Mouse (Mus musculus) embryonic fibroblast, embryonic 13.5 days (primary cell): ENCODE results near the gene Calcr.

ENCODE experiments used
- CTCF ChIP-seq: IDR thresholded peaks from 2 replicates; pipeline ENCODE4 v1.5.1; 2011; ENCODE audit warnings: mild to moderate bottlenecking, control low read depth, low read length, moderate library complexity, borderline replicate concordance; ENCODE audit not compliant: insufficient read depth
- POLR2A ChIP-seq: IDR thresholded peaks from 2 replicates; pipeline ENCODE4 v1.6.1; 2011; ENCODE audit warnings: low read depth, mild to moderate bottlenecking, control low read depth, low read length, moderate library complexity

- TF ChIP-seq CTCF (no peak), POLR2A (no peak)
Observed at GRCm38 (mm10) chr6:3745546-3745945, 19.0 kb downstream of the Calcr start.
